Mouse (Mus musculus) liver, embryonic 16.5 days (tissue): ENCODE measurements around the gene Hoxa5. TPM values are rescaled to one million over a fixed set of nuclear protein-coding genes. Genes with fewer than 3 reads are reported as not detected.

Experiments
- ATAC-seq: fragments of 200-750 bp; cut with Nextera tagmentation; 2 replicates; pipeline ENCODE4 v1.8.0; 2017; ENCODE audit warnings: low read depth, mild to moderate bottlenecking, moderate number of reproducible peaks, moderate library complexity
- H3K27ac ChIP-seq: fragments of 300-500 bp; sonication (generic); 2 replicates; pipeline ENCODE4 v1.5.1; 2014; ENCODE audit warnings: mild to moderate bottlenecking, low read length
- H3K27me3 ChIP-seq: fragments of 300-500 bp; sonication (generic); 2 replicates; pipeline ENCODE4 v1.6.1; 2014; ENCODE audit warnings: low read depth, low read length, mixed read lengths; ENCODE audit not compliant: control insufficient read depth, insufficient read depth
- H3K36me3 ChIP-seq: fragments of 300-500 bp; sonication (generic); 2 replicates; pipeline ENCODE4 v1.6.1; 2014; ENCODE audit warnings: mild to moderate bottlenecking; ENCODE audit not compliant: control insufficient read depth, insufficient read depth
- H3K4me1 ChIP-seq: fragments of 300-500 bp; sonication (generic); 2 replicates; pipeline ENCODE4 v1.6.1; 2014; ENCODE audit warnings: low read depth, low read length, mixed read lengths; ENCODE audit not compliant: control insufficient read depth
- H3K4me2 ChIP-seq: fragments of 300-500 bp; sonication (generic); 2 replicates; pipeline ENCODE4 v1.6.1; 2014; ENCODE audit warnings: low read depth, low read length, mixed read lengths
- H3K4me3 ChIP-seq: fragments of 300-500 bp; sonication (generic); 2 replicates; pipeline ENCODE4 v1.5.1; 2014; ENCODE audit warnings: low read depth, mild to moderate bottlenecking, low read length
- H3K9ac ChIP-seq: fragments of 300-500 bp; sonication (generic); 2 replicates; pipeline ENCODE4 v1.6.1; 2014; ENCODE audit warnings: low read depth, low read length
- H3K9me3 ChIP-seq: fragments of 300-500 bp; sonication (generic); replicated peaks from 2 replicates; pipeline ENCODE4 v1.6.1; 2016; ENCODE audit warnings: low read length; ENCODE audit not compliant: control insufficient read depth
- WGBS: fragments of 180-500 bp; shearing (Covaris S2); extraction: QIAGEN DNeasy Blood & Tissue Kit; methylation state at CpG from one replicate; pipeline ENCODE4 v1.1.7; 2014; ENCODE audit not compliant: insufficient replicate concordance; 5-methylcytosine and 5-hydroxymethylcytosine counted together
- polyA plus RNA-seq: library from polyadenylated mRNA; unstranded; fragments of >200 nt; fragmentation: Nextera tagmentation; extraction: Ambion mirVana; gene quantifications from 2 replicates; pipeline ENCODE4 v1.2.1, GENCODE M21; 2015

The Hoxa5 gene
- polyA plus RNA-seq, 1 experiment from 2014 or later = 0.68 TPM

DNA sequence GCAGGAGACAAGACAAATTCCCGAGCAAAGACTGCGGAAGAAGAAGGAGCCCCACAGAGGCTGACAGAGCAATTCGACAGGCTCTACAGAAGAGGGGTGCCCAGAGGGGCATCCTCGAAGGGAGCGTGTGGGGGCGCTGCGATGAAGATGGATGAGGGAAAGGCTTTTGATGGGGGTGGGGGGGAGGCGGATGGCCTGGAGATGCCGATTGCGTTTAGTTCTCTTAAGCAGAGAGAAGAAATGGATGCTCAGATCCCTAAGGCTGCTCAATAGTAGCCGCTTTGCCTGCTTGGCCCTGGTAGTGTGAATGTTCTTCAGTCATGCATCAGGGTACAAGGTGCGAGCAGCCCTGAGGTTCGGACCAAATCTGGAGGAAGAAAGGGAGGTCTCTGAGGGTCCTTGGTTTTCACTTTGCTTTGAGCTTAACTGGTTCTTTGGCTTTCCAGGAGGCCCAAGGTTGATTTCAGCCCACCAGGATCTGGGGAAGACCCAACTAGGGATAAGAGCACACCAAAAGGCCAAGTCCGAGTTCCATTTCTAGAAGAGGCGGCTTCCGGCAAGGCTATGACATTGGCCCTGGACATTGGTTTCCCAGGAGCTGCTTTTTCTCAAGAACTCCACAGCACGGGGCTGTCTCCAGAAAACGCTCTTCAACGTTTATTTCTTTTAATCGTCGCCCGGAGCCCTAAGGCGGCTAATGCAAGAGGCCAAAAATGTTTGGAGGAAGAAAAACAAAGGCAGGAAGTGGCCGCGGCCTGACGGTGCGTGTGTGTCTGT is 44.4 kb upstream of the Hoxa5 start:
- Histone ChIP-seq H3K9me3 (no peaks in the 10 kb centered on the region), H3K4me1 (no peaks in the 10 kb centered on the region; the same call in 1 of the 2 replicates), H3K9ac (no peak overlapping the region), H3K27me3 (peaks cover 98% of the 10 kb centered on the region), H3K4me2 (no peak overlapping the region), H3K36me3 (no peaks in the 10 kb centered on the region), H3K4me3 (no peak overlapping the region), H3K27ac (no peak overlapping the region)
- 1% methylated on average over 27 of the region's 27 CpGs for WGBS
- no peak for ATAC-seq

DNA sequence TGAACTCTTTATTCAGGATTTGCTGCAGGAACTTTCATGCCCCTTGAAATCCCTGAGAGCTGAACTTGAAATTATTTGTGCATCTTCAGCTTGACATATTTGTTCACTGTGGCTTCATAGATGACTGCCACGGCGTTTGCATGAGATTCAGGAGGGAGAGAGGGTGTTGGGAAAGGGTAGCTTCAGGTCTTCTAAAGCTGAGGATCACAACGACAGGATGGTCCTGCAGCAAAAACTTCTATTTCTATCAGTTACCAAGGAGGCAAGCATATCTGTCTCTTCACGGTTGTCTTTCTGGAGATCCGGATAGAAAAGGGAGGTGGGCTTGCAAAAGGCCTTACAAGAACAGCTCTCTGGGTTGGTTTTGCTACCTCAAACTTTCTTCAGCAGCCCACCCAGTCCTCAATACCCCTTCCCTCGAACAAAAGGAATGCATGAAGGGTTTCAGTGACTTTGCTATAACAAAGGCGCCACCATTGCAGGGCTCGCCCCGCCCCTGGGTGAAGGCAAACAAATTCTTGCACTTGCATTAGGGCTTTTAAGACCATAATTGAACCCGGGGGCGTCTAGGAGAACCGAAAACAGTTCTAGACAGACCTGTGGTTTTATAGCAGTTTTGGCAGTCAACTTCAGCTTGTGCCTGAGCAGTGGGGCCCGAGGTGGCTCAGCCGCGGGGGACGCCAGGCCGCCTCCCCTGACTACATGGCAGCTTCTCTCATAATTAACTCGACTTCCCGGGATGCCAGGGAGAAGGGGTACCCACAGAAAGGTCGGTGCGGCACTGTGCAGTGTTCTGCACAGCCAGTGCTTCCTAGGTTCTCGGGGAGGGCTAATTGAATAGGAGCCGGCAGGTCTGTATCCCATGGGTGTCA is 43.6 kb upstream of the Hoxa5 start:
- Histone ChIP-seq H3K36me3 (no peaks in the 10 kb centered on the region), H3K4me3 (no peak overlapping the region), H3K9ac (no peak overlapping the region), H3K4me1 (no peaks in the 10 kb centered on the region; the same call in 1 of the 2 replicates), H3K9me3 (no peaks in the 10 kb centered on the region), H3K27me3 (peaks cover 98% of the 10 kb centered on the region), H3K27ac (no peak overlapping the region), H3K4me2 (no peak overlapping the region)
- 2% methylated on average over 23 of the region's 23 CpGs for WGBS
- ATAC-seq = no peak

- Histone ChIP-seq H3K4me2 (no peak overlapping the region), H3K4me3 (no peak overlapping the region), H3K4me1 (no peaks in the 10 kb centered on the region; the same call in 1 of the 2 replicates), H3K9ac (no peak overlapping the region), H3K27ac (no peak overlapping the region), H3K27me3 (peaks cover 98% of the 10 kb centered on the region), H3K36me3 (no peaks in the 10 kb centered on the region), H3K9me3 (no peaks in the 10 kb centered on the region)
- ATAC-seq = no peak
- 1% methylated on average over 3 of the region's 3 CpGs for WGBS
Observed at GRCm38 (mm10) chr6:52246916-52247315, 42.5 kb upstream of the Hoxa5 start.

DNA sequence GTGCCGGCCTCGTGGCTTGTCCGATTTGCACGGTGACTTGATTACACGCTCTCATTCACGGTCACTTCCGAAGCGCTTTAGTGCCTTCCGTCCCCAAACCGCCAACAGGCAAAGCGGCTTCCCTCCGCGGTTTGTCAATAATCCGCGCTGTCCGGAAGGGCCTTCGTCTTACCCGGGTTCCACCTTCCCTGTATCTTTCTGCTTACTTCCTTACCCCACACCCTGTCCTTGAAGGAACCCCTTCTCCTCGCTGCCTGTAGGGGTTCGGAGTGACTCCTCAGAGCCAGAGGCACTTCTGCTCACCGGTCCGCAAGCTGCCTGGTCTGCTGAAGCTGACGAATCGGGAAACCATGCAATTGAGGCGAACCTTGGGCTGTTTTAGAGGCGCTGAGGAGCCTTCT is 42.0 kb upstream of the Hoxa5 start:
- 1% methylated on average over 26 of the region's 26 CpGs for WGBS
- no peak for ATAC-seq
- Histone ChIP-seq H3K4me2 (no peak overlapping the region), H3K9ac (no peak overlapping the region), H3K4me3 (no peak overlapping the region), H3K36me3 (no peaks in the 10 kb centered on the region), H3K27ac (no peak overlapping the region), H3K9me3 (no peaks in the 10 kb centered on the region), H3K4me1 (no peaks in the 10 kb centered on the region; the same call in 1 of the 2 replicates), H3K27me3 (peaks cover 98% of the 10 kb centered on the region)

GRCm38 (mm10) chr6:52245757-52246142 is 41.4 kb upstream of the Hoxa5 start, which contains the start of gene Hoxa11:
Gene Hoxa11, minus strand, starts transcription at chr6:52245810.
- Histone ChIP-seq H3K4me2 (no peak within 1 kb of the TSS), H3K4me1 (no peaks in the 10 kb centered on the region; the same call in 1 of the 2 replicates), H3K27me3 (peaks cover 98% of the 10 kb centered on the region), H3K9ac (no peak within 1 kb of the TSS), H3K27ac (no peak within 1 kb of the TSS), H3K36me3 (no peaks in the 10 kb centered on the region), H3K4me3 (no peak within 1 kb of the TSS), H3K9me3 (no peaks in the 10 kb centered on the region)
- ATAC-seq = no peak
- WGBS = 1% methylated on average over 20 of the region's 20 CpGs

GRCm38 (mm10) chr6:52245040-52245756 is 40.8 kb upstream of the Hoxa5 start:
- H3K9me3 ChIP-seq = no peaks in the 10 kb centered on the region
- H3K4me3 ChIP-seq = no peak overlapping the region
- no peaks in the 10 kb centered on the region for H3K36me3 ChIP-seq
- H3K4me1 ChIP-seq = no peaks in the 10 kb centered on the region; the same call in none of the 2 replicates
- ATAC-seq = no peak
- under 1% methylated on average over 71 of the region's 71 CpGs for WGBS
- H3K27me3 ChIP-seq = peaks cover 98% of the 10 kb centered on the region
- H3K27ac ChIP-seq = no peak overlapping the region
- no peak overlapping the region for H3K9ac ChIP-seq
- H3K4me2 ChIP-seq = no peak overlapping the region

DNA sequence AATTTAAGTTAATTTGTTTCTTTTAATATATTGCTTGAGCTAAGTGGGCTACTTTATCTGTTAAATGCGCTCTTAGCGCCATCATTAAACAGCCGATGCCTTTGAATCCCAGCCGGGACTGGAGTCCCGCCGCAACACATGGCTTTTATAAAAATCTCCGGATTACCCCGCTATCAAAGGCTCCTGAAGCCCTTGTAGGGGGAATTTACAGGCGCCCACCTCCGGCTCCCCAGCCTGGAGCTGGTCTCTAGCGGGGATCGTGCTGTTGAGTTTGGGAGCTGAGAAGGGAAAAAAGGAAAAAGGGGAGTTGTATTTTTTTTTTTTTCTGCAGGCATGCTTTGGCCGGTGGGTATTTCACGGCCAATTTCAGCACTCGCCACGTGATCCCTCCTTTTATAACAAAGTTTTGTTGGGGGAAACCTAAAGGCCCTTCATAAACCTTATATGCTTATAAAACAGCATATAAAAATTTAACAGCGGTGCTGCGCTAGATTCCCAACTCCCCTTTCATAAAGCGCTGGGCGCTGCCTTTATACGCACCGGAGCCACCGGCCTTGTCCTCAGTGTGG is 40.2 kb upstream of the Hoxa5 start:
- Histone ChIP-seq H3K9me3 (no peaks in the 10 kb centered on the region), H3K4me3 (no peak overlapping the region), H3K4me2 (no peak overlapping the region), H3K27me3 (peaks cover 98% of the 10 kb centered on the region), H3K36me3 (no peaks in the 10 kb centered on the region), H3K4me1 (no peaks in the 10 kb centered on the region; the same call in none of the 2 replicates), H3K9ac (no peak overlapping the region), H3K27ac (no peak overlapping the region)
- 1% methylated on average over 23 of the region's 23 CpGs for WGBS
- ATAC-seq = no peak

DNA sequence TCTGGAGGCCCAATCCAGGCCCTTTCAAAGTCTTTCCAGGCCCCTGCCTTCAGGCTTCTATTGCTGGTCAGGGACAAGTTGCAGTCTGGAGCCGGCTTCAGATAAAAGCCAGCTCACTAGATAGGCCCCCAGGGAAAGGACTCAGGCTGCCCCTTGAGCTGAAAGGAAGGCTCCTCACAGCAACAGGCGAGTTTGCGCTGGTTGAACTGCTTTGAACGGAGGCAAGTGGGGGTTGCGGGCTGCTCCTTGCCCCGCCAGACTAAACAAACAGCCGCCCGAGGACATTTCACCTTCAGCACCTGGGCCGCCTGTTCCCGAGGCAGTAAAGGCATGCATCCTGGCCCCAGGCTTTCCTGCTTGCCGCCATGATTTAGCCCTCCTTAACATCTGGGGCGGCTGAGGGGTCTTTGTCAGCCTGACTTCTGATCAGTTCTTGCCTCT is 39.3 kb upstream of the Hoxa5 start:
- 4% methylated on average over 12 of the region's 12 CpGs for WGBS
- no peak overlapping the region for H3K9ac ChIP-seq
- H3K9me3 ChIP-seq = no peaks in the 10 kb centered on the region
- no peak for ATAC-seq
- H3K4me2 ChIP-seq = no peak overlapping the region
- no peak overlapping the region for H3K4me3 ChIP-seq
- peaks cover 96% of the 10 kb centered on the region for H3K27me3 ChIP-seq
- no peaks in the 10 kb centered on the region; the same call in none of the 2 replicates for H3K4me1 ChIP-seq
- no peak overlapping the region for H3K27ac ChIP-seq
- H3K36me3 ChIP-seq = no peaks in the 10 kb centered on the region
